Mouse (Mus musculus) mature B cell (primary cell): Measurements from ENCODE around the gene Rxfp3.

Experiments
- in situ Hi-C: fragments of 300-500 bp; cut with MboI; formaldehyde crosslinking; loops from 2 replicates; pipeline ENCODE4 v1.14.3; 2019

The Rxfp3 gene

GRCm38 (mm10) chr15:11037711-11038110, at the start of gene Rxfp3:
Rxfp3 (minus strand) TSS chr15:11037991.
- in situ Hi-C loops, result no loop called here

GRCm38 (mm10) chr15:11084993-11085365, 47.2 kb upstream of the Rxfp3 start:
- in situ Hi-C loops, result no loop called here

GRCm38 (mm10) chr15:11084241-11084992, 46.6 kb upstream of the Rxfp3 start:
- in situ Hi-C loops, result no loop called here

GRCm38 (mm10) chr15:11083678-11084077, 45.9 kb upstream of the Rxfp3 start:
- in situ Hi-C loops, result no loop called here

GRCm38 (mm10) chr15:11082961-11083569, 45.3 kb upstream of the Rxfp3 start:
- in situ Hi-C loops, result no loop called here

- in situ Hi-C loops, result no loop called here
These were observed 38.1 kb upstream of the Rxfp3 start for GRCm38 (mm10) chr15:11075726-11076361.

GRCm38 (mm10) chr15:11067891-11068290, 30.1 kb upstream of the Rxfp3 start:
- in situ Hi-C loops, result no loop called here

DNA sequence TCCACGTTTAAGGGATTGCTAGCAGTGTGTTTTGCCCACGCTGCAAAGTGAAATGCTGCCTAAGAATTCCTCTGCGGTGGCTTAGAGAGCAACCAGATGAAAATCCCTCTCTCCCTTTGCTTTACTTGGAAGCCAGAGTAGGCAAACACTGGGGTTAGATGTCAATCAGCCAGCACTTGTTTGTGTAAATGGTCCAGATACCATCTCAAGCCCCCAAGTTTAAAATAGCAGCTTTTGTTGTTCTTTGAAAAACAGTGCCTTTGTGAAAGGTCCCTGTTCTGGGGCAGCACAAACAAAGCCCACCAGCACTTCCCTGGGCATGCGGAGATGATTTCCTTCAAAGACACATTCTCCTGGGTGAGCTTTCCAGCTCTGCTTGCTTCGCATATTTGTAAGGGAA, 28.5 kb upstream of the Rxfp3 start:
- in situ Hi-C loops, result no loop called here

GRCm38 (mm10) chr15:11065528-11066171, 27.9 kb upstream of the Rxfp3 start:
- in situ Hi-C loops, result no loop called here

GRCm38 (mm10) chr15:11064558-11065411, 27.0 kb upstream of the Rxfp3 start, which contains the start of gene Adamts12:
Adamts12 (plus strand) TSS chr15:11064790.
- in situ Hi-C loops, result no loop called here

- in situ Hi-C loops, result no loop called here
These were observed 26.4 kb upstream of the Rxfp3 start for GRCm38 (mm10) chr15:11064160-11064557.

- in situ Hi-C loops, result no loop called here
These were observed 25.1 kb upstream of the Rxfp3 start for GRCm38 (mm10) chr15:11062903-11063302.

DNA sequence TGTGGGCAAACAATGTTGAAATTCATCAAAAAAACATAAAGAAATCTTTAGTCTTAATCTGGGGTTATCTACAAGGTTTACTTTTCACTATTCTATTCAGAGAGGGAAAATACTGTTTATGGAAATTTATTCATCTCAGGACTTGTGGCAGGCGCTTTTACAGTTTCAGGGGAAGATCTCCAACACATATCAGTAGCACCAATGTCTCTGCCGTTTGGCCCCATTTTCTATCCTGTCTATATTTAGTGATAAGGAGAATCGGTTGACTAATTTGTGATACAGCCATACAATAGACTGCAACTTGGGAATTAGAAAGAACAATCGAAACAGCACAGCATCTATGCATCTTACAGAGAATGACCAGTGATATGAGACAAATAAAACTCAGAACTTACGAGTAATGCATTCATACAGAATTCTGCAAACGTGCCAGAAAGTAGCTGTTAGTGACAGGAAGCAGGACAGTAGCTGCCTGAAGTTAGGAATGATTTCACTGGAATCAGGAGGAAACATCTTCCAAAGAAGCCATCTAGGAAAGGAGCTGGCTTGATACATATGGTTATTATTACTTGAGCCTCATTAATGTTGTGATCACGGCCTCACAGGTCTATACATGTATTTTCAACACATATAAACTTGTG, 16.8 kb upstream of the Rxfp3 start:
- in situ Hi-C loops, result no loop called here

DNA sequence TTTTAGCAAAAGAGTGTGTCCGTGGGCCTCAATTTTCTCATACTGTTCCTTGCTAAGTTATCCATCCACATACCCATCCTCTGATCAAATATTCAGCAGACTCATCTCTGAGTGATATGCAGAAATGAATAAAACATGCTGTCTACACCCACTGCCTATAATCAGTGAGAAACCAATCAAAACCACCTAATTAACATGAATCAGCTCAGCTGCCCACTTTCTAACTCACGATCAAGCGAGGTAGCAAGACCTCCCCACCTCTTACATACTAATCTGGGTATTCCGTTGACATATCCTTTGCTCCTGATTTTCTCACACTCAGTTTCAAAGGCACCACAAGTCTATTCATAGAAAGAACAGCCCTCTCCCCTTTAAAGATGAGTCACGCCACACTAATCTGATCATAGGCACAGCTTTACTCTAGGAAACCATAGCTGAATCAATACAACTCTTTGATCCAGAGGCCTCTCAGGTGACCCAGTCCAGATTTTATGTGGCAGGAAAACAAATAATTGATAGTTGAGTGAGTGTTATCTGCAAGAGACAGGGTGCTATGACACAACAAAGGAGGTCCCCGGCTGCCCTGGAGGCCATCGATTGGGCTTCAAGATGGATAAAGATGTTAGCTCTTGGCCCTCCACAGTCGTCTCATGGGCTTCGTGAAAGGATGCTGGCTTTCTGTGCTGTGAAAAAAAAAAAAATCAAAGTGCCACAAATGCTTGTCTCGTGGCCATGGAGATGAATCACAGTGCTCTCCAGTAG, 16.1 kb upstream of the Rxfp3 start:
- in situ Hi-C loops, result no loop called here

GRCm38 (mm10) chr15:11042828-11043227, 5.0 kb upstream of the Rxfp3 start:
- in situ Hi-C loops, result no loop called here

DNA sequence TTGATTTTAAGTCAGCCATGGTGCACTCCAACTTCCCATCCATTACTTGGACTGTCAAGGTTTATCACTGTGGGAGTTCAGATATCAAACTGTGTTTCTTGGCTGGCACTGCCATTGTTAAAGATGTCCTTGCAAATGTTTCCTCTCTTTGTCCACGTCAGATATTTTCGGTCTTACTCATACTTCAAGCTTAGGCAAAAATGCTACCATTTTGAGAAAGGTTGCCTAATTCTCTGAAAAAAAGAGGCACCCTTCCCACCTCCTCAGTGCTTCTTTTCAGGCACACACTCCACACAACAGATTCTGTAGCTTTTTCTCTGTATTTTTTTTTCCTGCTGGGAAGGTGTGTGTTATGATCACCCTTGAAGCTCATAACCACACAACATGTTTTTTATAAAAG, 3.4 kb upstream of the Rxfp3 start:
- in situ Hi-C loops, result no loop called here

- in situ Hi-C loops, result no loop called here
These were observed 2.3 kb upstream of the Rxfp3 start for GRCm38 (mm10) chr15:11040067-11040466.

DNA sequence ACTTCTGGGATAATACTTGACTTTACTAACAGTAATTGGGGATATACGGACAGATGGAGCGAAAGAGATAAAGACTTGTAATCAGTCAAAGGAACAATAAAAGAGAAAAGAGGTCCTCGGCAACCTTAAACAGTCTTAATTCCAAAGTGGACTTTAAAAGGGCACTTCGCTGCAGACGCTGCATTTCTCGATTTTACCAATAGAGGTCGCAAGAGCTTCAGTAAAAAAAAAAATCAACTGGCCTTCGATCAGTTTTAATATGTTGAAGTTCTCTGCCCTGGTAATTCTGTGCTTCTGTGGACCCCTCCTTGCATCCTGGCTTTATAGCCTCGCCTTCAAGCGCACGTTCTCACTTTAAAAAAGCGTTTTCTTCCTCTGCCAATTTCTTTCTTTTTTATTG, 685 bp upstream of the Rxfp3 start:
- in situ Hi-C loops, result no loop called here

- in situ Hi-C loops, result no loop called here
These were observed 455 bp downstream of the Rxfp3 start for GRCm38 (mm10) chr15:11037376-11037695.

DNA sequence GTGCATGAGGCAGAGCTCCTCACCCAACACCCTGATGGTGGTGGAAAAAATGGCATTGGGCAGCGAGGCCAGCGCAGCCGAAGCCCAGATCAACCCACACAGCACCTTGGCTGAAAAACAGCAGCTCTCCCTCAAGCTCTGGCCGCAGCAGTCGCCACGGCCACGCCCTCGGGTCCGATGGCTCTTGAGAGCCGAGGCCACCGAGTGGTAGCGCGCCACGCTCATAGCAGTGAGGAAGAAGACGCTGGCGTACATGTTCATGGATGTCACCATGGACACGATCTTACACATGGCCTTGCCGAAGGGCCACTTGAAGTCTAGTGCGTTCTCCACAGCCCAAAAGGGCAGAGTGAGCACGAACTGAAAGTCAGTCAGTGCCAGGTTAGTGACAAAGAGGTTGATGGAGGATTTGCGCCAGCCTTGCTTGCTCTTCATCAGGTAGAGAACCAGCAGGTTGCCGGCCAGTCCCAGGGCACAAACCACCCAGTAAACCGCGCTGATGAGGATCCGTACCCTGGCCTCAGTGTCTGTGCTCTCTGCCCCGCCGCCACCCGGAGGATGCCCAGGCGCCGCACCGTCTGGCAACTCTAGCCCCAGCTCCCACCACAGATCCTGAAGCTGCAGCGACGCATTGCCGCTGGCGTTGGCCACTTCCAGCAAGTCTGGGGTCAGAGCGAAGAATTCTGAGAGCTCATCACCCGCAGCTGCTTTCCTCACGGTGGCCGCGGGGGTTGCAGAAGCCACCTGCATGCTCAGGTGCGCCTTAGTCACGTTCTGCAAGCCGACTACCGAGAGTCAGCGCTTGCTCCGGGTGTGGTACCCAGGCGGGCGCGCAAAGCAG, 1.0 kb downstream of the Rxfp3 start:
- in situ Hi-C loops, result no loop called here
